Mouse (Mus musculus) limb, embryonic 13.5 days (tissue): ENCODE data around the gene Atp2b2. TPM values are rescaled to one million over a fixed set of nuclear protein-coding genes. Genes with fewer than 3 reads are reported as not detected.

Experiments
- ATAC-seq: fragments of 200-750 bp; cut with Nextera tagmentation; 2 replicates; pipeline ENCODE4 v1.8.0; 2017; ENCODE audit warnings: low read depth, moderate number of reproducible peaks, moderate TSS enrichment; ENCODE audit not compliant: low FRiP score
- H3K27ac ChIP-seq: fragments of 300-500 bp; sonication (generic); 2 replicates; pipeline ENCODE4 v1.5.1; 2015; ENCODE audit warnings: inconsistent platforms, mild to moderate bottlenecking, moderate library complexity
- H3K27me3 ChIP-seq: fragments of 300-500 bp; sonication (generic); 2 replicates; pipeline ENCODE4 v1.6.1; 2015; ENCODE audit warnings: mild to moderate bottlenecking, inconsistent platforms
- H3K36me3 ChIP-seq: fragments of 300-500 bp; sonication (generic); 2 replicates; pipeline ENCODE4 v1.6.1; 2015; ENCODE audit warnings: inconsistent platforms, mild to moderate bottlenecking, moderate library complexity
- H3K4me1 ChIP-seq: fragments of 300-500 bp; sonication (generic); 2 replicates; pipeline ENCODE4 v1.6.1; 2015; ENCODE audit warnings: inconsistent platforms
- H3K4me2 ChIP-seq: fragments of 300-500 bp; sonication (generic); replicated peaks from 2 replicates; pipeline ENCODE4 v1.6.1; 2015; ENCODE audit warnings: inconsistent platforms, mild to moderate bottlenecking, moderate library complexity
- H3K4me3 ChIP-seq: fragments of 300-500 bp; sonication (generic); 2 replicates; pipeline ENCODE4 v1.5.1; 2015; ENCODE audit warnings: moderate library complexity, mild to moderate bottlenecking, inconsistent platforms
- H3K9ac ChIP-seq: fragments of 300-500 bp; sonication (generic); 2 replicates; pipeline ENCODE4 v1.6.1; 2015; ENCODE audit warnings: mild to moderate bottlenecking, inconsistent platforms
- H3K9me3 ChIP-seq: fragments of 300-500 bp; sonication (generic); 2 replicates; pipeline ENCODE4 v1.6.1; 2016; ENCODE audit warnings: inconsistent platforms
- WGBS: fragments of 180-500 bp; shearing (Covaris S2); methylation state at CpG from one replicate; pipeline ENCODE4 v1.1.7; 2015; 5-methylcytosine and 5-hydroxymethylcytosine counted together
- polyA plus RNA-seq: library from polyadenylated mRNA; unstranded; fragments of >200 nt; fragmentation: Nextera tagmentation; extraction: Ambion mirVana; gene quantifications from 2 replicates; pipeline ENCODE4 v1.2.1, GENCODE M21; 2015

The Atp2b2 gene
- polyA plus RNA-seq, 1 experiment from 2014 or later, result 0.11 TPM

DNA sequence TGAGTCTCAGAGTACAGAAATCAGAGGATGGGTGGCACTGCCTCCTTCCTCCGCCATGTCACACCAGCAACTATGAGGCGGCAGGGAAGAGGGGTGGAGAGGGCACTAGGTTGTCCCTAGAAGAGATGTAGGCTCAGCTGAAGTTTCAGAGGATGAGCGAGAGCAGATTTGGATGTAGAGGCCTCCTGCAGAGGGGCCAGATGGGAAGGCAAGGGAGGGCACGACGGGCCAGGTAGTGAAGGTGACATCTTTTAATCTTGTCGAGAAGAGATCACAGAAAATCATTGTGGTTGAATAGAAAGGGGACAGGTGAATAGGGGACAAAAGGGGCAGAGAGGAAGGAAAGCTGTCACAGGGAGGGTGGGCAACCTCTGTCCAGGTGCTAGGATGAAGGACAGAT is 41.5 kb downstream of the Atp2b2 start:
- Histone ChIP-seq H3K27ac (no peak overlapping the region), H3K4me3 (no peak overlapping the region), H3K9me3 (no peaks in the 10 kb centered on the region), H3K4me2 (no peak overlapping the region), H3K9ac (no peak overlapping the region), H3K27me3 (peaks cover 10% of the 10 kb centered on the region; the same call in 1 of the 2 replicates), H3K4me1 (no peaks in the 10 kb centered on the region), H3K36me3 (no peaks in the 10 kb centered on the region)
- ATAC-seq, result no peak
- WGBS, result 78% methylated on average over 6 of the region's 6 CpGs

GRCm38 (mm10) chr6:114000304-114000703 is 42.1 kb downstream of the Atp2b2 start:
- 30% methylated on average over 7 of the region's 7 CpGs for WGBS
- ATAC-seq, result no peak
- Histone ChIP-seq H3K9ac (no peak overlapping the region), H3K27me3 (0 out of 2 replicates have a peak, but pooled peaks cover 4% of the 10 kb centered on the region), H3K36me3 (no peaks in the 10 kb centered on the region), H3K4me2 (no peak overlapping the region), H3K27ac (no peak overlapping the region), H3K4me1 (no peaks in the 10 kb centered on the region), H3K9me3 (no peaks in the 10 kb centered on the region), H3K4me3 (no peak overlapping the region)

DNA sequence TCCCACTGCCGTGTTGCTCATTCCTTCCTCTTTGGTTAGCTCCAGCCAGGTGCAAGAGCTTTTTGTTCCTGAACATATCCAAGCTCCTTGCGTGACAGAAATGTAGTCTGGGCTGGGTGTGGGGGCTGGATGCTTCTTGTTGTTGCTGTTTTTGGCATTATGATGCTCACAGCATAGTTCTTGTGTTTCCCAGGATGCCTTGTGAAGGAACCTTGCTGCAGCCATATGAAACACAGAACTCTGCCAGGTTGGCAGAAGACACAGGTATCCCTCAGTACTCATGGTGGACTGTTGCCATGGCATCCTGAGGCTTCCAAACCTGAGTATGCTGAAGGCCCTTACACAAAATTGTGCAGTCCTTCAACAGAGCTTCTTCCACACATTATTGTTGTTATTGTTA is 44.0 kb downstream of the Atp2b2 start:
- Histone ChIP-seq H3K27ac (no peak overlapping the region), H3K4me3 (no peak overlapping the region), H3K4me1 (no peaks in the 10 kb centered on the region), H3K27me3 (0 out of 2 replicates have a peak, but pooled peaks cover 4% of the 10 kb centered on the region), H3K9ac (no peak overlapping the region), H3K4me2 (no peak overlapping the region), H3K9me3 (no peaks in the 10 kb centered on the region), H3K36me3 (no peaks in the 10 kb centered on the region)
- no peak for ATAC-seq
- WGBS, result 87% methylated on average over 2 of the region's 2 CpGs

DNA sequence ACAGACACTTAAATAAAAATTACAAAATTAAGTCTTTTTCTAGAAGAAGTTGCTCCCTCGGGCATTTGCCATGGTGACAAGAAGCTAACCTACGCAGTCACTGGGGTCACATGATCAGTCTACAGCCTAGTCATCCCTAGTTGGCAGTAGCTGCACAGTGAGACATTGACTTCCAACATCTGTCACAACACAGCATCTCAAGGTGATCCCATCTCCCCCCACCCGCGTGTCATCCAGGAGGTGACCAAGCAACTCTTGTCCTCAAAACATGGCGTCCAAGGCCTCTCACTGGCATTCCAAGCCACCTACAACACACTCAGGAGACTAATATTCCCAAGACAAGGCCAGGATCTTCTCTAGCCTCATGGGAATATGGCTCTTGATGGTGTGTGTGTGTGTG is 48.2 kb downstream of the Atp2b2 start:
- H3K9ac ChIP-seq, result no peak overlapping the region
- no peaks in the 10 kb centered on the region for H3K9me3 ChIP-seq
- H3K27me3 ChIP-seq, result no peaks in the 10 kb centered on the region
- WGBS, result 89% methylated on average over 5 of the region's 5 CpGs
- no peaks in the 10 kb centered on the region for H3K4me1 ChIP-seq
- no peak overlapping the region for H3K4me2 ChIP-seq
- H3K27ac ChIP-seq, result no peak overlapping the region
- no peak overlapping the region for H3K4me3 ChIP-seq
- H3K36me3 ChIP-seq, result no peaks in the 10 kb centered on the region
- ATAC-seq, result no peak

GRCm38 (mm10) chr6:113992101-113992500 is 50.3 kb downstream of the Atp2b2 start:
- H3K27me3 ChIP-seq, result no peaks in the 10 kb centered on the region
- no peak overlapping the region for H3K27ac ChIP-seq
- no peak for ATAC-seq
- 70% methylated on average over 2 of the region's 2 CpGs for WGBS
- no peaks in the 10 kb centered on the region for H3K9me3 ChIP-seq
- no peak overlapping the region for H3K4me3 ChIP-seq
- no peaks in the 10 kb centered on the region for H3K4me1 ChIP-seq
- no peak overlapping the region for H3K9ac ChIP-seq
- H3K36me3 ChIP-seq, result no peaks in the 10 kb centered on the region
- H3K4me2 ChIP-seq, result no peak overlapping the region

DNA sequence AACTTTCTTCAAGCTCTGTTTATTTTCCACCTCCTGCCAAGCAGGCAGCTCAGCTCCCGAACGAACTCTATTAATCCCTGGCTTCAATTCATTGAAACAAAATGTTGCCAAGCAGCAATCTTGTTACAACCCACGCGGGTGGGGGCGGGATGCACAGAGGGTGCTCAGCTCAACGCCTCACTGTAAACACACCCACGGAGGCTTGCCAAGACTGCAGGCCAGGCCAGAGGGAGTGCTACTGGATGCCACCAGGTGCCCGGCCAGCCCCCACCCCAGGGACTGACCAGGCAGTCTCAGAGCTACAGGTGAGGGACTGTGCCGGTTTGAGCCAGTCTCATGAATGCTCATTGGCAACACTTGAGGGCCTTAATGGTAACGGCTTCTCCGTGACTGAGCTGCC is 50.9 kb downstream of the Atp2b2 start:
- ATAC-seq, result no peak
- no peak overlapping the region for H3K27ac ChIP-seq

DNA sequence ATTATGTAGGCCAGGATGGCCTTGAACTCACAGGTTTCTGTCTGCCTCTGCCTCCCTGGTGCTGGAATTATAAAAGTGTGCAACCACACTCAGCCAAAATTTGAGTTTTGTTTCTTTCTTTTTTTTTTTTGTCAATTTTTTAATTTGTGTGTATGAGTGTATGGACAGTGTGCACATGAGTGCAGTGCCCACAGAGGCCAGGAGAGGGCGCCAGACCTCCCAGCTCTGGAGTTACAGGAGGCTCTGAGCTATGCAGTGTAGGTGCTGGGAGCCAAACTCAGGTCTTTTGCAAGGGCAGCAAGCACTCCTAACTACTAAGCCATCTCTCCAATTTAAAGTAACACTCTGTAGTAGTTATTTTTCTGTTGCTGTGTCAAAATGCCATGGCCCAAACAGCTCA is 52.4 kb downstream of the Atp2b2 start:
- Histone ChIP-seq H3K27ac (no peak overlapping the region), H3K4me1 (no peaks in the 10 kb centered on the region), H3K4me3 (no peak overlapping the region), H3K36me3 (no peaks in the 10 kb centered on the region), H3K4me2 (no peak overlapping the region), H3K27me3 (no peaks in the 10 kb centered on the region), H3K9ac (no peak overlapping the region), H3K9me3 (no peaks in the 10 kb centered on the region)
- 26% methylated on average over 1 of the region's 1 CpGs for WGBS
- no peak for ATAC-seq

More for the DNA sequence above, 50.9 kb downstream of the Atp2b2 start:
- H3K9me3 ChIP-seq, result no peaks in the 10 kb centered on the region
- no peaks in the 10 kb centered on the region for H3K4me1 ChIP-seq
- no peaks in the 10 kb centered on the region for H3K36me3 ChIP-seq
- H3K27me3 ChIP-seq, result no peaks in the 10 kb centered on the region
- 54% methylated on average over 11 of the region's 11 CpGs for WGBS
- H3K4me3 ChIP-seq, result no peak overlapping the region
- H3K9ac ChIP-seq, result no peak overlapping the region
- H3K4me2 ChIP-seq, result no peak overlapping the region

DNA sequence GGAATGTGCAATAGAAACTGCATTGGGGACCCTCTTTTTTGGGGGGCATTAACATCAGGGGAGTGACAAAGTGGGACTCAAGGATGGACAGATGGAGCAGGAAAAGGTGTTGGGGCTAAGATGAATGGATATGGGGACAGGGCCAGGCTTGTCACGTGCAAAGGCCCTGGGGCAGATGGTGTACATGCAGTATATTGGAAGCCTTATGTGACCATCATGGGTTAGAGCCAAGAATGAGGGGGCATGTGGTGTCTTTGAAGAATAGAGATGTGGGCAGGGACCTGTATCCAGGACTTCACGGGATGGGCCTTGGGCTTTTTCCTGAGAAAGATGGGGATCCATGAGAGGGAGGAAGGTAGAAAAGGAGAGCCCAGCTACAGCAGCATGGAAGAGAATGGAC is 53.9 kb downstream of the Atp2b2 start:
- Histone ChIP-seq H3K27me3 (no peaks in the 10 kb centered on the region), H3K4me3 (no peak overlapping the region), H3K4me2 (no peak overlapping the region), H3K9ac (no peak overlapping the region), H3K9me3 (no peaks in the 10 kb centered on the region), H3K4me1 (no peaks in the 10 kb centered on the region), H3K27ac (no peak overlapping the region), H3K36me3 (no peaks in the 10 kb centered on the region)
- no peak for ATAC-seq
- WGBS, result 88% methylated on average over 2 of the region's 2 CpGs

- Histone ChIP-seq H3K9ac (no peak overlapping the region), H3K4me1 (no peaks in the 10 kb centered on the region), H3K4me2 (no peak overlapping the region), H3K9me3 (no peaks in the 10 kb centered on the region), H3K36me3 (no peaks in the 10 kb centered on the region), H3K27me3 (no peaks in the 10 kb centered on the region), H3K27ac (no peak overlapping the region), H3K4me3 (no peak overlapping the region)
- 71% methylated on average over 4 of the region's 4 CpGs for WGBS
- ATAC-seq, result no peak
Observed at GRCm38 (mm10) chr6:113986671-113987070, 55.7 kb downstream of the Atp2b2 start.

GRCm38 (mm10) chr6:113978673-113979072 is 63.7 kb downstream of the Atp2b2 start:
- 84% methylated on average over 8 of the region's 8 CpGs for WGBS
- Histone ChIP-seq H3K4me1 (no peaks in the 10 kb centered on the region), H3K27me3 (peaks cover 3% of the 10 kb centered on the region; the same call in 1 of the 2 replicates), H3K27ac (no peak overlapping the region), H3K9ac (no peak overlapping the region), H3K4me2 (no peak overlapping the region), H3K4me3 (no peak overlapping the region), H3K9me3 (no peaks in the 10 kb centered on the region), H3K36me3 (no peaks in the 10 kb centered on the region)
- no peak for ATAC-seq

DNA sequence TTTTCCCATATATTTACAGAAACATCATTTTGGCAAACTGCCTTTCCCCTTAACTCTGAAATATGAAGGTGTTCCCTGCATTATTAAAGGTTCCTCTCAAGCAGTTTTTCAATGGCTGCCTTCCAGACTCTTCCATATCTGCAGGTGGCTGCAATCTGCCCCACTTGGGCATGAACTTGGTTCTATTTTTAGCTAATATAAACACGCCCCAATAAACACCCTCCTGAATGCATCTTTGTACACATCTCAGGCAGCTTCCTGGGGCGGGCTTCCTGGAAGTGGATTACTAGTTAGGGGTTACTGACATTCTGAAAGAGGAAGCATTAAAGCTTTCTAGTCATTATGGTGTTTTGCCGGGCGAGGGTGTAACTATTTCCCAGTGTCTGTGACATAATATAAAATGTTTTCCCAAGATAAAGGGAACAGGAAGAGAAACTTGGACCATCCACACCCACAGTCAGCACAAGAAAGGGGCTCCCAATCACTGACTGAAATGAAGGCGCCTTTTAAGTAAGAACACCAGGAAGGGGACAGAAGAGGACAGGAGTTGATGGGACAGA is 64.2 kb downstream of the Atp2b2 start:
- WGBS, result 73% methylated on average over 5 of the region's 5 CpGs
- ATAC-seq, result no peak

GRCm38 (mm10) chr6:113970900-113971299 is 71.5 kb downstream of the Atp2b2 start:
- Histone ChIP-seq H3K27me3 (no peaks in the 10 kb centered on the region), H3K4me1 (no peaks in the 10 kb centered on the region), H3K9ac (no peak overlapping the region), H3K9me3 (no peaks in the 10 kb centered on the region), H3K4me2 (no peak overlapping the region), H3K36me3 (no peaks in the 10 kb centered on the region), H3K27ac (no peak overlapping the region), H3K4me3 (no peak overlapping the region)
- WGBS, result 78% methylated on average over 2 of the region's 2 CpGs
- no peak for ATAC-seq

More for the DNA sequence above, 64.2 kb downstream of the Atp2b2 start:
- no peak overlapping the region for H3K27ac ChIP-seq
- H3K9ac ChIP-seq, result no peak overlapping the region
- no peaks in the 10 kb centered on the region for H3K36me3 ChIP-seq
- no peak overlapping the region for H3K4me2 ChIP-seq
- H3K9me3 ChIP-seq, result no peaks in the 10 kb centered on the region
- peaks cover 3% of the 10 kb centered on the region; the same call in 1 of the 2 replicates for H3K27me3 ChIP-seq
- H3K4me3 ChIP-seq, result no peak overlapping the region
- no peaks in the 10 kb centered on the region for H3K4me1 ChIP-seq

GRCm38 (mm10) chr6:113970464-113970863 is 71.9 kb downstream of the Atp2b2 start:
- no peak overlapping the region for H3K27ac ChIP-seq
- H3K4me2 ChIP-seq, result no peak overlapping the region
- ATAC-seq, result no peak
- H3K9ac ChIP-seq, result no peak overlapping the region
- no peaks in the 10 kb centered on the region for H3K36me3 ChIP-seq
- H3K4me1 ChIP-seq, result no peaks in the 10 kb centered on the region
- H3K27me3 ChIP-seq, result no peaks in the 10 kb centered on the region
- WGBS, result 43% methylated on average over 9 of the region's 9 CpGs
- no peaks in the 10 kb centered on the region for H3K9me3 ChIP-seq
- no peak overlapping the region for H3K4me3 ChIP-seq
